Mouse (Mus musculus) hindbrain, embryonic 11.5 days (tissue): ENCODE data around the gene Pkp4. TPM values are rescaled to one million over a fixed set of nuclear protein-coding genes. Genes with fewer than 3 reads are reported as not detected.

Experiments
- ATAC-seq: fragments of 200-750 bp; cut with Nextera tagmentation; 2 replicates; pipeline ENCODE4 v1.8.0; 2017; ENCODE audit warnings: mild to moderate bottlenecking, moderate TSS enrichment, moderate library complexity; ENCODE audit not compliant: low FRiP score
- DNase-seq: peaks from one replicate; pipeline ENCODE4 v3.0.0-alpha.2; 2015; ENCODE audit warnings: low spot score
- H3K27ac ChIP-seq: fragments of 300-500 bp; sonication (generic); 2 replicates; pipeline ENCODE4 v1.5.1; 2014; ENCODE audit warnings: mild to moderate bottlenecking, low read depth, low read length
- H3K27me3 ChIP-seq: fragments of 300-500 bp; sonication (generic); 2 replicates; pipeline ENCODE4 v1.6.1; 2014; ENCODE audit warnings: mild to moderate bottlenecking, low read length, moderate library complexity, mixed read lengths; ENCODE audit not compliant: control insufficient read depth, insufficient read depth
- H3K36me3 ChIP-seq: fragments of 300-500 bp; sonication (generic); 2 replicates; pipeline ENCODE4 v1.6.1; 2014; ENCODE audit warnings: mild to moderate bottlenecking, low read length, moderate library complexity, mixed read lengths; ENCODE audit not compliant: control insufficient read depth, insufficient read depth
- H3K4me1 ChIP-seq: fragments of 300-500 bp; sonication (generic); replicated peaks from 2 replicates; pipeline ENCODE4 v1.6.1; 2014; ENCODE audit warnings: low read length, mixed read lengths; ENCODE audit not compliant: control insufficient read depth, insufficient read depth
- H3K4me2 ChIP-seq: fragments of 300-500 bp; sonication (generic); replicated peaks from 2 replicates; pipeline ENCODE4 v1.6.1; 2014; ENCODE audit warnings: mild to moderate bottlenecking, low read depth, low read length
- H3K4me3 ChIP-seq: fragments of 300-500 bp; sonication (generic); 2 replicates; pipeline ENCODE4 v1.5.1; 2014; ENCODE audit warnings: low read depth, low read length
- H3K9ac ChIP-seq: fragments of 300-500 bp; sonication (generic); 2 replicates; pipeline ENCODE4 v1.6.1; 2014; ENCODE audit warnings: low read depth, low read length
- H3K9me3 ChIP-seq: fragments of 300-500 bp; sonication (generic); 2 replicates; pipeline ENCODE4 v1.6.1; 2016; ENCODE audit warnings: low read length; ENCODE audit not compliant: control insufficient read depth
- WGBS: fragments of 180-500 bp; shearing (Covaris S2); extraction: QIAGEN DNeasy Blood & Tissue Kit; methylation state at CpG from one replicate; pipeline ENCODE4 v1.1.7; 2014; 5-methylcytosine and 5-hydroxymethylcytosine counted together
- polyA plus RNA-seq: library from polyadenylated mRNA; unstranded; fragments of >200 nt; fragmentation: Nextera tagmentation; extraction: Ambion mirVana; gene quantifications from 2 replicates; pipeline ENCODE4 v1.2.1, GENCODE M21; 2014

Pkp4 gene
- polyA plus RNA-seq, 1 experiment from 2014 or later: 21.3 TPM

DNA sequence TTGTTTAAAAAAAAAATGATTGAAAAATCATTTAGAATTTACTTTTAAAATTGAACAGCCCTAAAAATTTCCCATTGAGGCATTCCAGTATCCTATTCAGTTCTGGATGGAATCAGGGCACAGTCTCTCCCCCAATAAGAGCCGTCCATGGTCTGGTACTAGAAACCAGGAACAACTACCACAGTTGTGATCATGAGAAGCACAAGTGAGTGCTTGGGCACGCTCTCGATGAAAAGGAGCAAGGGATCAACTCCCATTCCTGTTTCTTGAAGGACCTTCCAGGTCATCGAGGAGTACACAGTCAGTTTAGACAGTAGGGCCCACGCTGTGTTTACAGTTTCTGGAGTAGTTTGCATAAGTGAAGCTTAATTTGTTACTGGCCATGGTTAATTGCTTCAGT lies 123.6 kb downstream of the Pkp4 start:
- ATAC-seq (no peak), DNase-seq (no peak)
- WGBS: 91% methylated on average over 5 of the region's 5 CpGs
- H3K4me2 ChIP-seq: no peak overlapping the region
- H3K36me3 ChIP-seq: no peaks in the 10 kb centered on the region
- H3K9ac ChIP-seq: no peak overlapping the region
- H3K4me3 ChIP-seq: no peak overlapping the region
- H3K9me3 ChIP-seq: no peaks in the 10 kb centered on the region
- no peaks in the 10 kb centered on the region for H3K27me3 ChIP-seq
- no peaks in the 10 kb centered on the region for H3K4me1 ChIP-seq
- no peak overlapping the region for H3K27ac ChIP-seq

DNA sequence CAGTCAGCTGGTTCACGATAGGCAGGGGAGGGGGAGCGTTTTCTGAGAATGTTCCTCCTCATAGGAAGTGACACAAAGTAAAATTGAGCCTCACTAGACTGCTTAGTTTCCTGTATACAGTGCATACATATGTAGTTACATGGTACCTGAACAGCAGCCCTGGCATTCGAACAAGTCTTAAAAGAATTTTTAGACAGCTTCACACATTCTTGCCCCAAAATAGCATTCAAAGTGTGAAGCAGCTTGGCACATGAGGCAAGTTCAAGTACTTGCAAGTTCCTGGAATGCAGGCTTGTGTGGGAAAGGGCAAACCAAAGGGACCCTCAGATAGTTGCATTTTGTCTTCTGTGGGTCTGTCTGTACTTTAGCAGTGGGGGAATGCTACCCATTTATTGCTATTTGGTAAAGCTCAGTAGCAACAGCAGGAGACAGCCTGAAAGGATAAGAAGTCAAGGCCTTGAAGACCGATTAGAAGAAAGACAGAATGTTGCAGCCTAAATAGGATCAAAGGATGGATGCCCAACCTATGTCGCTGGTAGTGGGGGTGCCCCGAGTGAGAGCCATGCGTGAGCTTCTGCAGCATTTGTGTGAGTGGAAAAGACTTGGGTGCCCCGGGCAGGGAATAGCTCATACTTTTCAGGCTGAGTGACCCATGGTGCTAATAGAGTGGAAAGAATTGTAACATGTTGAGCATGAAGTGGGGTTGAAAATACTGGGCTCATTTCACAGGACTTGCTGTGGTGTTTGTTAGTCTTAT lies 124.3 kb downstream of the Pkp4 start:
- no peak for ATAC-seq
- H3K4me3 ChIP-seq: no peak overlapping the region
- 93% methylated on average over 8 of the region's 8 CpGs for WGBS

DNA sequence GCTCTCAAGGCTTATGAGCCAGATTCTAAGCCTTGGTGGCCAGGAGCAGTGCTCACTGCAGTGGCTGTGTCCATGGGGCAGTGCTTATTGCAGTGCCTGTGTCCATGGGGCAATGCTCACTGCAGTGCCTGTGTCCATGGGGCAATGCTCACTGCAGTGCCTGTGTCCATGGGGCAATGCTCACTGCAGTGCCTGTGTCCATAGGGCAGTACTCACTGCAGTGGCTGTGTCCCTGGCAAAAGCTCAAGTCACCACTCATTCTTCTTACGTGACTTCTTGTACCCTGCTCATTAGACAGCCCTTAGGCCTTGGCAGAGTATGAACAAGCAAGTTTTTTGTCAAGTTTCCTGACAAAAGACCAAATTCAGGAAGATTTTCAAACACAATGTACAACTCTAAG lies 124.9 kb downstream of the Pkp4 start:
- no peaks in the 10 kb centered on the region for H3K36me3 ChIP-seq
- ATAC-seq (no peak), DNase-seq (no peak)
- no peak overlapping the region for H3K27ac ChIP-seq
- no peaks in the 10 kb centered on the region for H3K4me1 ChIP-seq
- no peak overlapping the region for H3K9ac ChIP-seq
- H3K4me2 ChIP-seq: no peak overlapping the region
- no peaks in the 10 kb centered on the region for H3K27me3 ChIP-seq
- H3K4me3 ChIP-seq: no peak overlapping the region
- WGBS: 89% methylated on average over 1 of the region's 1 CpGs
- no peaks in the 10 kb centered on the region for H3K9me3 ChIP-seq

More for the DNA sequence above, 124.3 kb downstream of the Pkp4 start:
- H3K36me3 ChIP-seq: no peaks in the 10 kb centered on the region
- no peaks in the 10 kb centered on the region for H3K9me3 ChIP-seq
- H3K9ac ChIP-seq: no peak overlapping the region
- DNase-seq: no peak
- H3K4me2 ChIP-seq: no peak overlapping the region
- H3K4me1 ChIP-seq: no peaks in the 10 kb centered on the region
- H3K27ac ChIP-seq: no peak overlapping the region
- H3K27me3 ChIP-seq: no peaks in the 10 kb centered on the region

DNA sequence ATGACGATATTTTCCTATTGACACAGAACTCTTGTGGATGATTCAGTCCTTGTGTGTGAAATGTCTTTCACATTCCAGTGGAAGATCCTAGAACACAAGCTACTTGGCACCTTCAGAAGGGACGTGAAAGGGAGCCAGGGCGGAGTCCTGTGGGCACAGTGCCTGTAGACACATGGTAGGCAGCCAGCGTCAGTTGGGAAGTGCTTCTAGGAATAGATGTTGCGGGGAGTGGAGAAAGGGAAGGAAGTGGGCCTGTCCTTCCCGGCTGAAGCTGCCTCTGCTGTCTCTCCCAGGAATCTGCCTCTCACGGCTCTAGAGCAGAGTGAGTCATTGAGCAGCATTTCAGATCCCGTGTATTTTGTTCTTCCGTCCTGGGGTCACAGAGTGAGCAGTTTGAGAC lies 125.6 kb downstream of the Pkp4 start:
- DNase-seq: no peak
- WGBS: 83% methylated on average over 9 of the region's 9 CpGs
- no peak overlapping the region for H3K9ac ChIP-seq
- no peaks in the 10 kb centered on the region for H3K4me1 ChIP-seq
- no peak overlapping the region for H3K4me2 ChIP-seq
- no peaks in the 10 kb centered on the region for H3K36me3 ChIP-seq
- H3K27me3 ChIP-seq: no peaks in the 10 kb centered on the region
- no peaks in the 10 kb centered on the region for H3K9me3 ChIP-seq
- ATAC-seq: no peak
- H3K27ac ChIP-seq: no peak overlapping the region
- H3K4me3 ChIP-seq: no peak overlapping the region

GRCm38 (mm10) chr2:59287630-59288029 lies 127.0 kb downstream of the Pkp4 start:
- no peak for ATAC-seq
- Histone ChIP-seq H3K9ac (no peak overlapping the region), H3K27me3 (no peaks in the 10 kb centered on the region), H3K27ac (no peak overlapping the region), H3K4me2 (no peak overlapping the region), H3K4me1 (no peaks in the 10 kb centered on the region), H3K4me3 (no peak overlapping the region), H3K9me3 (no peaks in the 10 kb centered on the region), H3K36me3 (no peaks in the 10 kb centered on the region)
- no peak for DNase-seq
- WGBS: 77% methylated on average over 8 of the region's 8 CpGs

- Histone ChIP-seq H3K4me3 (no peak overlapping the region), H3K4me1 (no peaks in the 10 kb centered on the region), H3K27ac (no peak overlapping the region), H3K27me3 (no peaks in the 10 kb centered on the region), H3K36me3 (no peaks in the 10 kb centered on the region), H3K4me2 (no peak overlapping the region), H3K9ac (no peak overlapping the region), H3K9me3 (no peaks in the 10 kb centered on the region)
- ATAC-seq: no peak
- no peak for DNase-seq
- WGBS: 82% methylated on average over 2 of the region's 2 CpGs
These were observed 128.8 kb downstream of the Pkp4 start for GRCm38 (mm10) chr2:59289411-59289810.

DNA sequence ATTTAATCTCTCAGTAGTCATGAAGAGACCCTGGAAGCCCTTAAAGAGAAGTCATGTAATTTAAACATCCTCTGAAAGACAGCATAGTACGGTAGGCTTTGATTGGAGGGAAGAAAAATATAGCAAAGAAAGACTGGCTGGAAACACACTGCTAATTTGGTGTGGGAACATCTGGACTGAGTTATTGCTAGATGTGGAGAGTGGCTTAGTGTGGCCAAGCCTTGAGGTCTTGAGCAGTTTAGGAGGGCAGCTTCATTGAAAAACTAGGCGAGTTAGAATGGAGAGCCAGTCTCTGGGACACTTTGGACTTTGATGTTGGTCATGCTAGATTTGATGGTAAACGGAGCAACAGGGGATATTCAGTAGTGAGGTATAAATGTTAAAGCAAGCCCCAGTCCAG lies 129.7 kb downstream of the Pkp4 start:
- DNase-seq (no peak), ATAC-seq (no peak)
- no peaks in the 10 kb centered on the region for H3K4me1 ChIP-seq
- WGBS: 67% methylated on average over 3 of the region's 3 CpGs
- H3K27me3 ChIP-seq: no peaks in the 10 kb centered on the region
- H3K9me3 ChIP-seq: no peaks in the 10 kb centered on the region
- H3K9ac ChIP-seq: no peak overlapping the region
- H3K27ac ChIP-seq: no peak overlapping the region
- H3K36me3 ChIP-seq: no peaks in the 10 kb centered on the region
- no peak overlapping the region for H3K4me3 ChIP-seq
- no peak overlapping the region for H3K4me2 ChIP-seq

GRCm38 (mm10) chr2:59299831-59300230 lies 139.2 kb downstream of the Pkp4 start:
- no peak for ATAC-seq
- no peaks in the 10 kb centered on the region for H3K36me3 ChIP-seq
- H3K9me3 ChIP-seq: no peaks in the 10 kb centered on the region
- no peak for DNase-seq
- no peak overlapping the region for H3K9ac ChIP-seq
- H3K27me3 ChIP-seq: no peaks in the 10 kb centered on the region
- H3K4me3 ChIP-seq: no peak overlapping the region
- no peak overlapping the region for H3K27ac ChIP-seq
- no peak overlapping the region for H3K4me2 ChIP-seq
- no peaks in the 10 kb centered on the region for H3K4me1 ChIP-seq
- 92% methylated on average over 3 of the region's 3 CpGs for WGBS

DNA sequence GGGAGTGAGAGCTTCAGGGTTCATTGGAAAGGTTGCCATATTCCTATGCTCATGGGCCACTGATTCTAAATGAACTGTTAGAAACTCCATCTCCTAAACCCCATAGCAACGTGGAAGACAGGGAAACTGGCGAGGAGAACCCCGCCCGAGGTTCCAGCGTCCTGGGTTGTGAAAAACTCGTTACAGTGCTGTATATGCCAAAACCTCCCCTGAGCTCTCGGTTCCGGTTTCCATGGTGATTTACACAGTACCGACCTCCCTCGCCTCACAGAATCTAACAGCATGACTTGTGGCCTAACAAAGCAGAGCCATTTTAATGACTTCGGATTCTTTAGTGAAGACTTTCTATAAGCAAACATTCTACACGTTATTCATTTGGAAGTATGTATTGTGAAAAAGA lies 141.0 kb downstream of the Pkp4 start:
- peak; percentile 68; the same call in 1 of the 2 replicates for ATAC-seq
- H3K4me1 ChIP-seq: no peaks in the 10 kb centered on the region
- no peak overlapping the region for H3K9ac ChIP-seq
- H3K27me3 ChIP-seq: no peaks in the 10 kb centered on the region
- H3K4me3 ChIP-seq: no peak overlapping the region
- WGBS: 35% methylated on average over 12 of the region's 12 CpGs
- no peaks in the 10 kb centered on the region for H3K9me3 ChIP-seq
- no peaks in the 10 kb centered on the region for H3K36me3 ChIP-seq
- peak; percentile 44 for DNase-seq
- H3K4me2 ChIP-seq: no peak overlapping the region
- H3K27ac ChIP-seq: 0 out of 2 replicates have a peak overlapping the region, but pooled peaks have one; percentile 7
